Mouse (Mus musculus) left cerebral cortex, postnatal 36 days (tissue): ENCODE measurements around the gene Pnkd. TPM values are rescaled to one million over a fixed set of nuclear protein-coding genes. Genes with fewer than 3 reads are reported as not detected.
A peak's percentile ranks its signal among the peaks of the same experiment; 100 is the strongest.
"Not testable (repeated sequence)": the region's sequence is repeated elsewhere in the genome, so short reads cannot be mapped to it uniquely, and the experiment has no call there.

Experiments
- DNase-seq, 2 experiments: peaks; one replicate each; pipeline ENCODE4 v3.0.0; 2021 to 2022; ENCODE audit warnings: low spot score in 2 of 2, mixed read lengths in 1 of 2
- intact Hi-C: fragments of 180-260 bp; cut with DNase I; formaldehyde crosslinking; loops from one replicate; pipeline ENCODE4 v1.15.1; 2025
- total RNA-seq, 2 experiments: library from RNA; stranded (reverse); gene quantifications; 2 replicates each; pipeline ENCODE4 v1.2.3; 2021

Gene Pnkd
- total RNA-seq, 2 experiments from 2014 or later = 151 to 166 TPM

- DNase-seq, intact Hi-C loops: not testable (repeated sequence)
Observed at GRCm38 (mm10) chr1:74340992-74341391, 56.3 kb downstream of the Pnkd start.

GRCm38 (mm10) chr1:74341898-74342297, 57.2 kb downstream of the Pnkd start:
- no peak for DNase-seq
- intact Hi-C loops = no loop called here

DNA sequence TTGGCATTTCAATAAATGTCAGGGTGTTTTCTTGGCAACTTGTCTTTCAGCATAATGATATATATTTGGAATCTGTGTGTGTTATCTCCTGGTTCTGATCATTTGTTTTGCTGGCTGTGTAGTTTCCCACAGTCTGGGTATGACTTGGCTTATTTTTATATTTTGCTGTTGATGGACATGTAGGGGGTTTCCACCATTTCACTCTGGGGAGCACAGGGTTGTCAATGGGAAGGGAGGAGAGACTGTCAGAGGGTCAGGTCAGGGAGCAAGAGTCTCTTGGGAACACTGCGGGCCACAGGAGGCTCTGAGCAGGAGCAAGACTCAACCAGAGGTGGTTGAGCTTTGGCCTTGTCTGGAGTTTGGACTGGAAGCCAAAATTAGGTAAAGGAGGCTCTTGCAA, 57.6 kb downstream of the Pnkd start:
- intact Hi-C loops = no loop called here
- DNase-seq = no peak

DNA sequence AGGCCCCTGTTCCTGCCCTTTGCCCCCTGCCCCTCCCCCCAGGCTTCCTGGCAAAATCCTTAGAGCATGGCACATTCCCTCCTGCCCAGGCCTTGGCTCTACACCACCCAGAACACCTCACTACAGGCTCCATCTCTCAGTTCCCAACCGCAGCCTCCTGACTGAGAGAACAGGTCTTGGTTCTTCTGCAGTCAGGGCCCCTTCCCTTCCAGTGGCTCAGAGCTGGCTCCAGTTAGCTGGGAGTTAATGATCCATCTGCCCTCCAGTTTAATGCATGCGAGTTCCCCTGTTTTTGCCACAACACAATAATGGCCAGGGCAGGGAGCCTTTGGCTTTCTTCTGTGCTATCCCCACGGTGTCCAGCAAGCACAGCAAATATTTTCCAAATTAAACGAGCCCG, 58.4 kb downstream of the Pnkd start:
- intact Hi-C loops = no loop called here

DNA sequence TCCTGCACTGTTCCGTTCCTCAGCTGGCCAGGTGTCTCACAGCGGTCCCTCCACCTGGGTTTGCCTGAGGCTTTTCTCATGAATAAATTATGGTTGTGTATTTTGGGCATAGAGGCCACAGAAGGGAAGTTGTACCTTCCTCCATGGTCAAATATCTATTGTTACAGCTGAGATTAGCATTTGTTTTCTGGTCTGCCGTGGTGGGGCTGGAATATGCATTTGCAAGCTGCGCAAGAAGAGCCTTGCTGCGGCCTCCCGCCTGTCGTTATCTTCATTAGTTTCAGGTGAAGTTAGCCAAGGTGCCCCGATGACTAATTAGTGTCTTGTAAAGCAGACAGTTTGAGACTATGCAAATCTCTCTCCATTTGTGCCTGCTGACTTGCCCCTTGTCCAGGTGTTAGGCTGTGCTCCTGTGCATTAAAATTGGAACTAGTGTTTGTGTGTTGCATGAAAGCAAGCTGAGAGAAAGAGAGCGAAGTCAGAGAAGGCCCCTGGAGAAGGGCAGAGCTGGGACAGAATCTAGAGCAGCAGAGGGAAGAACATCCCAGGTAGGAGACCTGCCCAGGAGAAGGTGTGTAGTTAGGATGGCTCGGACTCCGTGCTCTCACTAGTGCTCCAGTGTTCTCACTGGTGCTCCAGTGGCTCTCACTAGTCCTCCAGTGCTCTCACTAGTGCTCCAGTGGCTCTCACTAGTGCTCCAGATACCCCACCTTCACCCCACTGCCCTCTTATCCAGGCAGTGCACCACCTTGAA, 59.6 kb downstream of the Pnkd start:
- intact Hi-C loops = no loop called here
- no peak for DNase-seq

More for the DNA sequence above, 58.4 kb downstream of the Pnkd start:
- no peak for DNase-seq

GRCm38 (mm10) chr1:74351185-74351769, 66.5 kb downstream of the Pnkd start:
- intact Hi-C loops = no loop called here
- DNase-seq = no peak

DNA sequence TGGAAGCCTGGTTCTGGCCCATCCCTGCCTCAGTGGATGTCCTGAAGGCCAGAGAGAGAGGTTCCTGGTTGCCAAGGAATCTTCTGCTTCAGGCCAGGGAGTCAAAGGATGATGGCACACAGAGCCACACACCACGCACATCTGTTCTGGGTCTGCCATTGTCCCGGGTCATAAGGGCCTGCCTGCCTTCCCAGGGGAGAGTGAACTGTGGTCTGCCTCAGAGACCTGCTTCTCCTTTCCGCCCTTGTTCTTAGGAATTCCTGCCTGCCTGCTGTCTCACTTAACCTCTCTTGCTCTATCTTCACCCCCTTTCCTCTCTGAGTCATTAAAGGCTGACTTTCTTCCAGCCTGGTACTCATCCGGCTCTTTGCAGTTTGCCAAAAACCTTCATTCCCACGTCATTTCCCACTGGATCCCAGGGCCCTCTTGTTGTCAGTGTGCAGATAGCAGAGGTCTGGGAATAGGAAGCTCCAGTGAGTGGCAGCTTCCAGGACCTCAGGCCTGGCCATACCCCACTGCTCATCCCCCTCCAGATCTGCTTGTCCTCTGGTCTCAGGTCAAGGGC, 67.9 kb downstream of the Pnkd start:
- DNase-seq = no peak
- intact Hi-C loops = no loop called here

- intact Hi-C loops = no loop called here
Observed at GRCm38 (mm10) chr1:74353453-74354229, 68.9 kb downstream of the Pnkd start.

DNA sequence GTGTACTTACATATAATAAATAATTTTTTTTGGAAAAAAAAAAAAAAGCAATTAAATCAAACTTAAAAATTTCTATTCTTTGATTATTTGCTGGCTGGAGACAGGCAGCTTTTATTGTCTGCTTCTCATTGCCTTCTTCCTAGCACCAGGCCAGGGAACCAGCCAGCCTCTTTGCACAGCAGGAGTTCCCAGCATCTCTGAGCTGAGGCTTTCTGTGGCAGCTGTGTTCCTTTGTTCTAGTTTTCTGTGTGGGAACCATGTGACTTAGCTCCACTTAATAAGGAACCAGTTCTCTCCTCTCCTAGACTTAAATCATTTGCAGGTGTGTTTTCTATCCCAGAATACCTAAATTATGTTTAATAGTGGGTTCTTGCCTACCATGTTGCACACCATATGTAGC, 72.8 kb downstream of the Pnkd start:
- no peak for DNase-seq
- intact Hi-C loops = no loop called here

More at GRCm38 (mm10) chr1:74353453-74354229, 68.9 kb downstream of the Pnkd start:
- no peak for DNase-seq

DNA sequence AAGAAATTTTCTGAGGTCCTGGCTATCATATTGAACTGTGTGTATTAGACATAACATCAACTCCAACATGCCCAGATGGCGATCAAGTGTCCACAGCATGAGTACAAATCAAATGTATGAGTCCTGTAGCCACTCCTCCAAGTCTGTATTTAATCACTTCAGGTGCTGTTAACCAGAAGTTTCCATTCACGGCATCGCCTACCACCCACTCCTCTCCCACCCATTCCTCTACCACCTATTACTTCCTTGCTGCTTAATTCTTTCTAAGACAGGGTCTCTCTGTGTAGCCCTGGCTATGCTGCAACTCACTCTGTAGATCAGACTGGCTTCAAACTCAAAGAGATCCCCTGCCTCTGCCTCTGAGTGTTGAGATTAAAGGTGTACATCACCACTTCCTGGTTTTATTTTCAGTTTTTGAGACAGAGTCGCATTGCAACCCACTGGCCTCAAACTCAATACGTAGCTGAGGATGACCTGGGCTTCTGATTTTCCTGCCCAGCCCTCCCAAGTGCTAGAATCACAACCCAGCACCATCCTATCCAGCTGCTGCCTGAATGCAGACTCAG, 75.3 kb downstream of the Pnkd start:
- intact Hi-C loops = loop anchor here (10.0 kb wide), 1 partner anchor 155 kb away; no protein-coding TSS in a partner anchor
- DNase-seq = no peak

GRCm38 (mm10) chr1:74361812-74362211, 77.1 kb downstream of the Pnkd start, which contains the start of gene Catip:
TSS of gene Catip (plus strand) at chr1:74362108.
- intact Hi-C loops = loop anchor here (2.0 to 10.0 kb wide), 2 partner anchors 49 to 157 kb away; no protein-coding TSS in a partner anchor
- DNase-seq = peak; percentile 59 to 67

DNA sequence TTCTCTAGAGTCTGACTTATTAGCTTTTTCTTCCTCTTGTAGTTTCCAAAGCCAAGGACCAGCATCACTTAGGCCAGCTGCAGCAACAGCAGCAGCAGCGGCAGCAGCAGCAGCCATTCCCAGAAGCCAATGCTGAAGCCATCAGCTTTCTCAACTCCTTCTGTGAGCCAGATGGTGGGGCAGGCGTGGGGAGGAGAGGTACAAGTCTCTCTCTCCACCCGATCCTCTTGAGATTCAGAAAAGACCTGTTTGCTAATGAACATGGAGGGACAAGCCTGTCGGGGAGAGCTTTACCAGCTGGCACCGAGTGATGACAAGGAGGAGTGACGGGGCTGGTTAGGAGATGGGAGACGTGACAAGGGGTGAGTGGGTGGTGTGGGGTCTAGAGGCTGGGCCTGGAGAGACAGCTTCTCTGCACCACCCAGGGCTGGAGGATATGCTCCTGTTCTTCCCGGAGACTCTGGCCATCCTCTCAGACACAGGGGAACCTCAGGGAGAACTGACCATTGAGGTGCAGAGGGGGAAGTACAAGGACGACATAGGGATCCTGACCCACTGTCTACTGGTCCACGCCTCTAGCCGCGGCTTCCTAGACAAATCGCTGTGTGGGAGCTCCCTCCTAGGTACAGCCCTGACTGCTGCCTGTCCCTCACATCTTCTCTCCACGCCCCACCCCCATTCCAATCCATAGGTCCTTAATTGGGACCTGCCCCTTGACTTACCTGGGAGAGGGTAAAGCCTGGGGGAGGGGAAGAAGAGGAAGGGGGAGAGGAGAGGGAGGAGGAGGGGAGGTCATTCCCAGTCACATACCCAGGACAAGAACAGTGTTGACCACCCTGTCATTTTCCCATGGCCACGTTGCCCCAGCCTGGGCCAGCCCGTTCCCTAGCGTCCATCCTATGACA, 77.8 kb downstream of the Pnkd start:
- DNase-seq = no peak
- intact Hi-C loops = loop anchor here (2.0 to 10.0 kb wide), 2 partner anchors 50 to 158 kb away; no protein-coding TSS in a partner anchor

- intact Hi-C loops = loop anchor here (2.0 to 10.0 kb wide), 2 partner anchors 51 to 159 kb away; no protein-coding TSS in a partner anchor
Observed at GRCm38 (mm10) chr1:74363437-74363836, 78.7 kb downstream of the Pnkd start.

GRCm38 (mm10) chr1:74364270-74364669, 79.5 kb downstream of the Pnkd start:
- no peak for DNase-seq
- intact Hi-C loops = loop anchor here (10.0 kb wide), 1 partner anchor 159 kb away; no protein-coding TSS in a partner anchor

More at GRCm38 (mm10) chr1:74363437-74363836, 78.7 kb downstream of the Pnkd start:
- no peak for DNase-seq

DNA sequence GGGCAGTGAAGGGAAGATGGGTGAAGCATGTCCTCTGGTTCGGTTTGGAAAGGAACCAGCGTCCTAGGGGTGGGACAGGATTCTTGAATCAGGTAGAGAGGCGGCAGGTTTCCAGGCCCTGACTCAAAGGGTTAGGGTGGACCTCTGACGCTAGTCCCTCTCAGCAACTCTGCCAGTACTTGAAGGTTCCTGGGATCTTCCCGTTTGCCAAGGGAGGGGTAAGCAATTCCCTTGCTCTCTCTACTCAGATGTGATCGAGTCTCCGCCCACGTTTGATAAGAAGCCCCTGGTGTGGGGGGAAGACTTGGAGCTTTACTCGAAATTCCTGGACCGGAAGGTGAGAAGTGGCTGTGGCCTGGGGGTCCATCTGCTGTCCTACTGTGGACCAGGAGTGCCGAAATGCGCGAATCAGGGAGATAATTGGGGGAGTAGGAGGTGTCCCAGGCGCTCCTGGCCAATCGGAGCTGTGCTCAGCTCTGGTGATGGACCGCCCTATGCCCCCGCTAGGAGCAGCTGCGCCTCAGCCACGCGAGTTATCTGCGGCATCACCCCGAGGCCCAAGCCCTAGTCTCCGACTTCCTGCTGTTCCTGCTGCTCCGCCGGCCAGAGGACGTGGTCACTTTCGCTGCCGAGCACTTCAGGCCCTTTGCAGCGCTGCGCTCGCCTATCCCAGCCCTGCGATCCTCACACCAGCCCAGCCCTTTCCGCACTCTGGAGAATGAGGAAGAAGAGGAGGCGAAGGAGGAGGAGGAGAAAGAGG, 83.3 kb downstream of the Pnkd start:
- DNase-seq = no peak
- intact Hi-C loops = loop anchor here (10.0 kb wide), 1 partner anchor 163 kb away; no protein-coding TSS in a partner anchor

DNA sequence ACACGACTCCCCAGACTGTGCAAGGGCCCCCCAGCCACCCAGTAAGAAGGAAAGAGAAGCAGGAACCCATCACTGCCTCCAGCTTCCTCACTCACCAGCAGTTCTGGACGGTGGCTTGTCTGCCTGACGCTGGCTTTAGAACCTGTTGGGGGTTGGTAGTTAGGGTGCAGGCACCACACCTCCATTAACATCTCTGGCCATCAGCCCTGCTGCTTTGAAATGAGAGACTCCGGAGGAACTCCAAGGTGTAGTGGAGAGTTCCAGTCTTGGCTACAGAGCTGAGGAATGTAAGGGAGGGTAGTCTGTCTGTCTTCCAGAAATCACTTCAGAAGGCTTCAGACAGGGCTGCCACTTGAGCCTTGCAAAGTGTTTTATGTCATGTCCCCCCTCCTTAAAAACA, 85.3 kb downstream of the Pnkd start:
- intact Hi-C loops = no loop called here
- DNase-seq = no peak

- DNase-seq = no peak
Observed at GRCm38 (mm10) chr1:74373372-74373771, 88.6 kb downstream of the Pnkd start.

DNA sequence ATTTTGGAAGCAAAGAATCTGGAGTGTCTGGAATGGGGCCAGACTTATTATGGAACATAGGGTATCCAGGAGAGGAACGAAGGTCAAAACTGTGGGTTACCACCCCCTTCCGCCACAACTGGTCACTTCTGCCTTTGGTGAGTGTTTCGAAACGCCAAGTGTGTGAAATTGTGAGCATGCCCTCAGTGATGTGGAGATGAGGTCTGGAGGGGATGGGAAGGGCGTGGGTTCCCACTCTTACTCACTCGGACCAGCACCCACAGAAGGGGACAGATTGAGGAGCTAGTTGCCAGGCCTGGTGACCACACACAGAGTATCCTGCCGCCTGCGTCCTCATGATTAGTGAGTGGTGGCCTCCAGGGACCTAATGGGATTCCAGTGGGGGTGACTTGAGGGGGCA, 90.2 kb downstream of the Pnkd start, which contains the start of gene Slc11a1:
TSS of gene Slc11a1 (plus strand) at position 216 of the 400 bp plus-strand sequence.
- DNase-seq = no peak
- intact Hi-C loops = no loop called here

More at GRCm38 (mm10) chr1:74373372-74373771, 88.6 kb downstream of the Pnkd start:
- intact Hi-C loops = no loop called here
